Mouse (Mus musculus): ENCODE results near the gene Olfr628. TPM values are rescaled to one million over a fixed set of nuclear protein-coding genes. Genes with fewer than 3 reads are reported as not detected.

Olfr628 gene
- polyA plus RNA-seq, 1 experiment from 2014 or later, result not detected

Other genes starting within 250 kb of the Olfr628 start
- not detected in 2 replicates for gene Olfr609, start 232.3 kb upstream of the Olfr628 start, polyA plus RNA-seq (2016; fragmentation: Nextera tagmentation; extraction: Ambion mirVana)
- gene Olfr610, start 218.3 kb upstream of the Olfr628 start, polyA plus RNA-seq (2016; fragmentation: Nextera tagmentation; extraction: Ambion mirVana), result not detected in 2 replicates
- gene Olfr611, start 209.5 kb upstream of the Olfr628 start, polyA plus RNA-seq (2016; fragmentation: Nextera tagmentation; extraction: Ambion mirVana), result not detected in 2 replicates
- gene Olfr612, start 187.7 kb upstream of the Olfr628 start, polyA plus RNA-seq (2016; fragmentation: Nextera tagmentation; extraction: Ambion mirVana), result not detected in 2 replicates
- gene Olfr613, start 182.3 kb upstream of the Olfr628 start, polyA plus RNA-seq (2016; fragmentation: Nextera tagmentation; extraction: Ambion mirVana), result not detected in 2 replicates
- not detected in 2 replicates for gene Olfr615, start 174.3 kb upstream of the Olfr628 start, polyA plus RNA-seq (2016; fragmentation: Nextera tagmentation; extraction: Ambion mirVana)
- not detected in 2 replicates for gene Olfr616, start 161.2 kb upstream of the Olfr628 start, polyA plus RNA-seq (2016; fragmentation: Nextera tagmentation; extraction: Ambion mirVana)
- not detected in 2 replicates for gene Olfr617, start 157.3 kb upstream of the Olfr628 start, polyA plus RNA-seq (2016; fragmentation: Nextera tagmentation; extraction: Ambion mirVana)
- not detected in 2 replicates for gene Olfr618, start 140.3 kb upstream of the Olfr628 start, polyA plus RNA-seq (2016; fragmentation: Nextera tagmentation; extraction: Ambion mirVana)
- not detected in 2 replicates for gene Olfr619, start 129.8 kb upstream of the Olfr628 start, polyA plus RNA-seq (2016; fragmentation: Nextera tagmentation; extraction: Ambion mirVana)
- not detected in 2 replicates for gene Olfr620, start 117.8 kb upstream of the Olfr628 start, polyA plus RNA-seq (2016; fragmentation: Nextera tagmentation; extraction: Ambion mirVana)
- not detected in 2 replicates for gene Olfr622, start 87.7 kb upstream of the Olfr628 start, polyA plus RNA-seq (2016; fragmentation: Nextera tagmentation; extraction: Ambion mirVana)
- not detected in 2 replicates for gene Olfr623, start 66.7 kb upstream of the Olfr628 start, polyA plus RNA-seq (2016; fragmentation: Nextera tagmentation; extraction: Ambion mirVana)
- 0.03 TPM in 1 of 2 replicates, not detected in the other for gene Olfr624, start 59.2 kb upstream of the Olfr628 start, polyA plus RNA-seq (2016; fragmentation: Nextera tagmentation; extraction: Ambion mirVana)
- gene Olfr625-ps1, start 47.7 kb upstream of the Olfr628 start, polyA plus RNA-seq (2016; fragmentation: Nextera tagmentation; extraction: Ambion mirVana), result not detected in 2 replicates
- gene Olfr243, start 15.7 kb upstream of the Olfr628 start, polyA plus RNA-seq (2016; fragmentation: Nextera tagmentation; extraction: Ambion mirVana), result not detected in 2 replicates
- gene Olfr629, start 14.6 kb downstream of the Olfr628 start, polyA plus RNA-seq (2016; fragmentation: Nextera tagmentation; extraction: Ambion mirVana), result not detected in 2 replicates
- gene Olfr630, start 27.0 kb downstream of the Olfr628 start, polyA plus RNA-seq (2016; fragmentation: Nextera tagmentation; extraction: Ambion mirVana), result not detected in 2 replicates
- not detected in 2 replicates for gene Olfr69, start 41.2 kb downstream of the Olfr628 start, polyA plus RNA-seq (2016; fragmentation: Nextera tagmentation; extraction: Ambion mirVana)
- not detected in 2 replicates for gene Olfr68, start 49.3 kb downstream of the Olfr628 start, polyA plus RNA-seq (2016; fragmentation: Nextera tagmentation; extraction: Ambion mirVana)
- gene Olfr67, start 61.4 kb downstream of the Olfr628 start, polyA plus RNA-seq (2016; fragmentation: Nextera tagmentation; extraction: Ambion mirVana), result not detected in 2 replicates
- gene Hbb-bt, start 83.6 kb downstream of the Olfr628 start, polyA plus RNA-seq (2016; fragmentation: Nextera tagmentation; extraction: Ambion mirVana), result 187 and 377 TPM in 2 replicates
- 78.1 and 116 TPM in 2 replicates for gene Hbb-bs, start 97.7 kb downstream of the Olfr628 start, polyA plus RNA-seq (2016; fragmentation: Nextera tagmentation; extraction: Ambion mirVana)
- 0.63 TPM in 1 of 2 replicates, not detected in the other for gene Hbb-bh2, start 110.1 kb downstream of the Olfr628 start, polyA plus RNA-seq (2016; fragmentation: Nextera tagmentation; extraction: Ambion mirVana)
- gene Hbb-bh1, start 112.8 kb downstream of the Olfr628 start, polyA plus RNA-seq (2016; fragmentation: Nextera tagmentation; extraction: Ambion mirVana), result 3,568 and 4,570 TPM in 2 replicates
- 8,684 and 9,134 TPM in 2 replicates for gene Hbb-y, start 122.8 kb downstream of the Olfr628 start, polyA plus RNA-seq (2016; fragmentation: Nextera tagmentation; extraction: Ambion mirVana)
- gene Olfr66, start 155.9 kb downstream of the Olfr628 start, polyA plus RNA-seq (2016; fragmentation: Nextera tagmentation; extraction: Ambion mirVana), result not detected in 2 replicates
- gene Olfr64, start 164.1 kb downstream of the Olfr628 start, polyA plus RNA-seq (2016; fragmentation: Nextera tagmentation; extraction: Ambion mirVana), result not detected in 2 replicates
- not detected in 2 replicates for gene Olfr65, start 173.1 kb downstream of the Olfr628 start, polyA plus RNA-seq (2016; fragmentation: Nextera tagmentation; extraction: Ambion mirVana)
- not detected in 2 replicates for gene Olfr631, start 198.5 kb downstream of the Olfr628 start, polyA plus RNA-seq (2016; fragmentation: Nextera tagmentation; extraction: Ambion mirVana)
- gene Olfr632, start 204.0 kb downstream of the Olfr628 start, polyA plus RNA-seq (2016; fragmentation: Nextera tagmentation; extraction: Ambion mirVana), result not detected in 2 replicates
- gene Olfr633, start 214.1 kb downstream of the Olfr628 start, polyA plus RNA-seq (2016; fragmentation: Nextera tagmentation; extraction: Ambion mirVana), result not detected in 2 replicates
- gene Olfr635, start 240.8 kb downstream of the Olfr628 start, polyA plus RNA-seq (2016; fragmentation: Nextera tagmentation; extraction: Ambion mirVana), result 0.03 TPM in 1 of 2 replicates, not detected in the other